Mouse (Mus musculus) cerebellum, postnatal 25 days (tissue): ENCODE measurements at regions not wholly inside any gene's neighbourhood (a gene's known extent, or its start where the extent isn't known, plus 50 kb on each side); places are given as distances from the start of the nearest gene placed in this dataset.

Source experiments
- DNase-seq, 2 experiments: peaks; one replicate each; pipeline ENCODE4 v3.0.0; 2021; ENCODE audit warnings: mixed read lengths in 2 of 2

- peak in 1 of 2 experiments; percentile 41 for DNase-seq
Measured at GRCm38 (mm10) chrX:14448056-14448455, 237.1 kb downstream of the H2al1n start.
